ENCODE assay signal across 13 mouse cellular contexts in genomic region chr1:91987431-91987830, GRCm38 (mm10).
DNase-seq lines count a peak whose midpoint lies in the region; ATAC-seq and TF ChIP-seq lines count a peak whose summit lies in the region.
"Had no signal": no experiment of that assay in that cellular context is flagged by ENCODE, and none has a peak within 500 bp of the region (broad histone marks: within the 10 kb centered on the region; RNA-seq: fewer than 3 reads in every experiment).

No protein-coding gene starts in this region.

- no peak for TF ChIP-seq POLR2A in brain, embryonic 14.5 days (IDR thresholded peaks at IDR 0.05; ENCODE audit: borderline replicate concordance, extremely low read depth, insufficient read depth, insufficient read length, poor library complexity, severe bottlenecking)

- in situ Hi-C loops in ES-E14 (cut with MboI; ENCODE audit: low sequenced_read_pairs in 2 of 2, unreplicated experiment in 2 of 2): no loop called here

- peaks cover 46% of the 10 kb centered on the region; the same call in 1 of the 2 replicates for H3K36me3 ChIP-seq in ES-E14 (ENCODE audit: control insufficient read depth, insufficient read depth, low read length, poor library complexity, severe bottlenecking)
- H3K36me3 ChIP-seq in liver, embryonic 12.5 days: peaks cover 64% of the 10 kb centered on the region
- H3K36me3 ChIP-seq in hindbrain, embryonic 11.5 days (ENCODE audit: control insufficient read depth, insufficient read depth, low read length): peaks cover 10% of the 10 kb centered on the region; the same call in 1 of the 2 replicates
- peaks cover 95% of the 10 kb centered on the region for H3K36me3 ChIP-seq in limb, embryonic 10.5 days

- no peaks in the 10 kb centered on the region for H3K9me3 ChIP-seq in ES-E14 (ENCODE audit: control insufficient read depth, insufficient read depth, low read depth, low read length)
- no peaks in the 10 kb centered on the region for H3K9me3 ChIP-seq in liver, embryonic 12.5 days (replicated peaks)
- H3K9me3 ChIP-seq in hindbrain, embryonic 11.5 days (ENCODE audit: control insufficient read depth, low read length): no peaks in the 10 kb centered on the region
- no peaks in the 10 kb centered on the region for H3K9me3 ChIP-seq in limb, embryonic 10.5 days (replicated peaks)
- H3K9me3 ChIP-seq: embryonic facial prominence, embryonic 13.5 days; hindbrain, embryonic 13.5 days; neural tube, embryonic 12.5 days had no signal

- no peak for DNase-seq in ES-E14 (ENCODE audit: low read depth, low spot score)
- DNase-seq in brain, embryonic 14.5 days (ENCODE audit: low read depth): peak; percentile 7
- peak; percentile 39 for DNase-seq in gastrocnemius, postnatal 10 days
- peak; percentile 29 to 59 for DNase-seq in left cerebral cortex, adult 2 months (ENCODE audit: extremely low spot score in 1 of 2, low spot score in 2 of 2)
- DNase-seq in hindbrain, embryonic 11.5 days (ENCODE audit: low spot score): no peak
- no peak for DNase-seq in limb, embryonic 10.5 days (ENCODE audit: low spot score)
- DNase-seq in embryo, embryonic 10 days (ENCODE audit: low spot score): no peak
- DNase-seq: kidney, adult 9 months had no signal

- H3K27me3 ChIP-seq in liver, embryonic 12.5 days (replicated peaks): no peaks in the 10 kb centered on the region
- H3K27me3 ChIP-seq in hindbrain, embryonic 11.5 days (ENCODE audit: control insufficient read depth, insufficient read depth, low read length): no peaks in the 10 kb centered on the region
- H3K27me3 ChIP-seq in limb, embryonic 10.5 days (ENCODE audit: low read depth, poor library complexity, severe bottlenecking): no peaks in the 10 kb centered on the region
- H3K27me3 ChIP-seq: embryonic facial prominence, embryonic 13.5 days; hindbrain, embryonic 13.5 days; neural tube, embryonic 12.5 days had no signal

- ATAC-seq in liver, embryonic 12.5 days: no peak
- ATAC-seq in hindbrain, embryonic 11.5 days (ENCODE audit: low FRiP score): no peak

- no peak overlapping the region for H3K4me3 ChIP-seq in ES-E14 (ENCODE audit: insufficient read depth in 1 of 2, low read depth in 1 of 2, low read length in 2 of 2, poor library complexity in 1 of 2, severe bottlenecking in 1 of 2)
- H3K4me3 ChIP-seq in left cerebral cortex, adult 2 months: no peak overlapping the region
- no peak overlapping the region for H3K4me3 ChIP-seq in liver, embryonic 12.5 days
- H3K4me3 ChIP-seq in hindbrain, embryonic 11.5 days (ENCODE audit: low read depth, low read length): no peak overlapping the region
- H3K4me3 ChIP-seq in limb, embryonic 10.5 days: no peak overlapping the region
- H3K4me3 ChIP-seq: embryonic facial prominence, embryonic 13.5 days; hindbrain, embryonic 13.5 days; neural tube, embryonic 12.5 days had no signal

- peak overlapping the region; percentile 15; the same call in 1 of the 2 replicates for H3K27ac ChIP-seq in ES-E14 (ENCODE audit: insufficient read depth, low read depth, low read length, poor library complexity, severe bottlenecking)
- H3K27ac ChIP-seq in left cerebral cortex, adult 2 months: no peak overlapping the region
- H3K27ac ChIP-seq in liver, embryonic 12.5 days: no peak overlapping the region
- no peak overlapping the region for H3K27ac ChIP-seq in hindbrain, embryonic 11.5 days (ENCODE audit: low read depth, low read length)
- H3K27ac ChIP-seq in limb, embryonic 10.5 days: no peak overlapping the region
- H3K27ac ChIP-seq: embryonic facial prominence, embryonic 13.5 days; hindbrain, embryonic 13.5 days; neural tube, embryonic 12.5 days had no signal

- no peak overlapping the region for H3K4me2 ChIP-seq in liver, embryonic 12.5 days
- no peak overlapping the region for H3K4me2 ChIP-seq in hindbrain, embryonic 11.5 days (replicated peaks; ENCODE audit: low read depth, low read length)
- H3K4me2 ChIP-seq: embryonic facial prominence, embryonic 13.5 days; hindbrain, embryonic 13.5 days; midbrain, embryonic 11.5 days; neural tube, embryonic 12.5 days had no signal

- intact Hi-C loops in left cerebral cortex, adult 2 months (cut with DNase I): no loop called here

- peaks cover 0 to 5% of the 10 kb centered on the region in 2 experiments; a peak in 1 of 4 replicates for H3K4me1 ChIP-seq in ES-E14 (ENCODE audit: control insufficient read depth in 2 of 2, insufficient read depth in 2 of 2, low read length in 2 of 2, poor library complexity in 1 of 2)
- H3K4me1 ChIP-seq in liver, embryonic 12.5 days: no peaks in the 10 kb centered on the region
- no peaks in the 10 kb centered on the region for H3K4me1 ChIP-seq in hindbrain, embryonic 11.5 days (replicated peaks; ENCODE audit: control insufficient read depth, insufficient read depth, low read length)
- H3K4me1 ChIP-seq in limb, embryonic 10.5 days: no peaks in the 10 kb centered on the region
- H3K4me1 ChIP-seq: embryonic facial prominence, embryonic 13.5 days; hindbrain, embryonic 13.5 days; neural tube, embryonic 12.5 days had no signal

- H3K9ac ChIP-seq in ES-E14 (ENCODE audit: insufficient read depth, low read depth, low read length, poor library complexity, severe bottlenecking): no peak overlapping the region
- H3K9ac ChIP-seq in liver, embryonic 12.5 days: no peak overlapping the region
- no peak overlapping the region for H3K9ac ChIP-seq in hindbrain, embryonic 11.5 days (ENCODE audit: low read depth, low read length)
- H3K9ac ChIP-seq: embryonic facial prominence, embryonic 13.5 days; hindbrain, embryonic 13.5 days; neural tube, embryonic 12.5 days had no signal

- TF ChIP-seq CTCF in brain, embryonic 14.5 days (IDR thresholded peaks at IDR 0.05; ENCODE audit: borderline replicate concordance, extremely low read depth, insufficient read depth, insufficient read length): no peak
- TF ChIP-seq CTCF in left cerebral cortex, adult 2 months (IDR thresholded peaks at IDR 0.05): no peak

- WGBS in liver, embryonic 12.5 days (ENCODE audit: insufficient replicate concordance): 89% methylated on average over 8 of the region's 8 CpGs
- WGBS in hindbrain, embryonic 11.5 days: 95% methylated on average over 8 of the region's 8 CpGs
- WGBS in limb, embryonic 10.5 days: 93% methylated on average over 8 of the region's 8 CpGs

TF ChIP-seq in ES-E14, 5 proteins besides CTCF, POLR2A, EP300 and RAD21:
- TF ChIP-seq CHD2 (IDR thresholded peaks at IDR 0.05; ENCODE audit: low read depth, low read length) (no peak), ZC3H11A (IDR thresholded peaks at IDR 0.05; ENCODE audit: borderline replicate concordance, low read depth, low read length) (no peak), ZNF384 (IDR thresholded peaks at IDR 0.05; ENCODE audit: low read depth, low read length) (no peak), HCFC1 (IDR thresholded peaks at IDR 0.05; ENCODE audit: borderline replicate concordance, insufficient read depth, low read length) (no peak), MAFK (IDR thresholded peaks at IDR 0.05; ENCODE audit: insufficient read depth, low read depth, low read length) (no peak)
TF ChIP-seq in ES-E14: peak in this region for 0.

Comparison
In these comparisons a context has a peak if more than half of its experiments do, and no peak if none do; other contexts are left out.
1. DNase-seq: peak in brain, embryonic 14.5 days (single experiment), gastrocnemius, postnatal 10 days (single experiment) and left cerebral cortex, adult 2 months (2 of 2); none in ES-E14 (single experiment), hindbrain, embryonic 11.5 days (single experiment), limb, embryonic 10.5 days (single experiment) and embryo, embryonic 10 days (single experiment).